Mouse (Mus musculus) kidney, embryonic 14.5 days (tissue): ENCODE data around the gene Rab3a. TPM values are rescaled to one million over a fixed set of nuclear protein-coding genes. Genes with fewer than 3 reads are reported as not detected.

Experiments
- ATAC-seq: fragments of 200-750 bp; cut with Nextera tagmentation; 2 replicates; pipeline ENCODE4 v1.8.0; 2017; ENCODE audit warnings: moderate number of reproducible peaks, mild to moderate bottlenecking, moderate TSS enrichment, moderate library complexity; ENCODE audit not compliant: low FRiP score, low TSS enrichment
- H3K27ac ChIP-seq: fragments of 300-500 bp; sonication (generic); 2 replicates; pipeline ENCODE4 v1.5.1; 2014; ENCODE audit warnings: low read depth, mild to moderate bottlenecking, low read length, moderate library complexity, mixed read lengths
- H3K27me3 ChIP-seq: fragments of 300-500 bp; sonication (generic); 2 replicates; pipeline ENCODE4 v1.6.1; 2014; ENCODE audit warnings: mild to moderate bottlenecking, low read length; ENCODE audit not compliant: control insufficient read depth, insufficient read depth
- H3K36me3 ChIP-seq: fragments of 300-500 bp; sonication (generic); 2 replicates; pipeline ENCODE4 v1.6.1; 2014; ENCODE audit warnings: low read length, mixed read lengths; ENCODE audit not compliant: control insufficient read depth, insufficient read depth
- H3K4me1 ChIP-seq: fragments of 300-500 bp; sonication (generic); 2 replicates; pipeline ENCODE4 v1.6.1; 2014; ENCODE audit warnings: low read length, mixed read lengths; ENCODE audit not compliant: control insufficient read depth, insufficient read depth
- H3K4me2 ChIP-seq: fragments of 300-500 bp; sonication (generic); replicated peaks from 2 replicates; pipeline ENCODE4 v1.6.1; 2014; ENCODE audit warnings: low read depth, mild to moderate bottlenecking, low read length
- H3K4me3 ChIP-seq: fragments of 300-500 bp; sonication (generic); 2 replicates; pipeline ENCODE4 v1.5.1; 2014; ENCODE audit warnings: mild to moderate bottlenecking, low read length
- H3K9ac ChIP-seq: fragments of 300-500 bp; sonication (generic); 2 replicates; pipeline ENCODE4 v1.6.1; 2014; ENCODE audit warnings: low read depth, mild to moderate bottlenecking, low read length, moderate library complexity
- H3K9me3 ChIP-seq: fragments of 300-500 bp; sonication (generic); 2 replicates; pipeline ENCODE4 v1.6.1; 2016; ENCODE audit warnings: low read length; ENCODE audit not compliant: control insufficient read depth
- WGBS: fragments of 180-500 bp; shearing (Covaris S2); extraction: QIAGEN DNeasy Blood & Tissue Kit; methylation state at CpG from one replicate; pipeline ENCODE4 v1.1.7; 2014; 5-methylcytosine and 5-hydroxymethylcytosine counted together
- polyA plus RNA-seq: library from polyadenylated mRNA; unstranded; fragments of >200 nt; fragmentation: Nextera tagmentation; extraction: Ambion mirVana; gene quantifications from 2 replicates; pipeline ENCODE4 v1.2.1, GENCODE M21; 2014

Rab3a gene
- 14.3 and 16.4 TPM in 2 replicates for polyA plus RNA-seq

DNA sequence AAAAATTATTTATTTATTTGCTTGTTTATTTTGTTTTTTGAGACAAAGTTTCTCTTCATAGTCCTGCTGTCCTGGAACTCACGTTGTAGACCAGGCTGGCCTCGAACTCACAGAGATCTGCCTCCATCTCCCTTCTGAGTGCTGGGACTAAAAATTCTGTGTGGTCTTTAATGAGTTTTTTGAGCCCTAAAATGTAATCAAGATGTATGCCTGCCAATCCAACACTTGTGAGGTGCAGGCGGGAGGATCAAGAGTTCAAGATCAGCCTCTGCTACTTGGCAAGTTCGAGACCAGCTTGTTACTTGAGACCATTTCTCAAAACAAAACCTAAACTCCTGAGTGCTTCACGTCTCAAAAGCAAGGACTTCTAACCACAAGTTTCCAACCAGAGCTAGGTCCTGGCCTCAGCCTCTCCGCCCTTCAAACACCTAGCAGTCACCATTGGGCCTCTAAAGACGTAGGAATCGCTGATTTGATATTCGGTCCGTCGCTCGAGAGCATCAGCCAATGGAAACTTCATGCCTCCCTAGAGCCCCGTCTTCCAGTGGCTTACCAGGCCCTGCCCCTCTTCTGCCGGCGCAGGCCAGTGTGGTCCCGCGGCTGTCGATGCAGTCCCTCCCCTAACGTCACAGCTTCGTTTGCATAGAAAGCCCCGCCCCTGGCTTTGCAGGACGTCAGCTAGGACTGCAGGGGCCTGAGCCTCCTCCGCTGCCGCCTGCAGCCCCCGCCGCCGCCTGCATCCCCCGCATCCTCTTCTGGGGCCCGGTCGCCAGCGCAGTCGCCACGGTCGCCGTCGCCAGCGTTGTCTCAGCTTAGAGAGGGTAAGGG, at the start of gene Rab3a:
Gene Rab3a, plus strand, starts transcription at position 637 of the 828 bp plus-strand sequence.
- Histone ChIP-seq H3K4me2 (peak within 1 kb of the TSS; percentile 90), H3K27ac (peak within 1 kb of the TSS; percentile 83), H3K4me3 (peak within 1 kb of the TSS; percentile 58), H3K4me1 (peaks cover 30% of the 10 kb centered on the region), H3K9me3 (no peaks in the 10 kb centered on the region), H3K36me3 (peaks cover 14% of the 10 kb centered on the region; the same call in 1 of the 2 replicates), H3K27me3 (no peaks in the 10 kb centered on the region), H3K9ac (peak within 1 kb of the TSS; percentile 77)
- peak; percentile 97 for ATAC-seq
- 8% methylated on average over 37 of the region's 37 CpGs for WGBS

DNA sequence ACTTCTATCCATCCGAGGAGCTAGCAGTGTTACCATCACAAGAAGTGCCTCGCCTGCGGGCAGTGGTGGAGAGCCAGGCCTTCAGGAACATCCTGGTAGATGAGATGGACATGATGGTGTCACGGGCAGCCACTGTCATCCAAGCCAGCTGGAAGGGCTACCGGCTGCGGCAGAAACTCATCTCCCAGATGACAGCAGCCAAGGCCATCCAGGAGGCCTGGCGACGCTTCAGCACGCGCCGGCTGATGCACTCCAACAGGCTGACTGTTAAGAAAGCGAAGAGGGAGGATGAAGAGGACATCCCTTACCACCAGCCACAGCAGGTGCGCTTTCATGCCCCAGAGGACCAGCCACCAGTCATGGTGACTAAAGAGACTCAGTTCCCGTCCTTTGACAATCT, 46.2 kb upstream of the Rab3a start:
- 89% methylated on average over 14 of the region's 14 CpGs for WGBS
- Histone ChIP-seq H3K9me3 (no peaks in the 10 kb centered on the region), H3K4me2 (no peak overlapping the region), H3K36me3 (peaks cover 7% of the 10 kb centered on the region; the same call in 1 of the 2 replicates), H3K9ac (no peak overlapping the region), H3K4me1 (no peaks in the 10 kb centered on the region), H3K4me3 (no peak overlapping the region), H3K27me3 (no peaks in the 10 kb centered on the region), H3K27ac (no peak overlapping the region)
- no peak for ATAC-seq

DNA sequence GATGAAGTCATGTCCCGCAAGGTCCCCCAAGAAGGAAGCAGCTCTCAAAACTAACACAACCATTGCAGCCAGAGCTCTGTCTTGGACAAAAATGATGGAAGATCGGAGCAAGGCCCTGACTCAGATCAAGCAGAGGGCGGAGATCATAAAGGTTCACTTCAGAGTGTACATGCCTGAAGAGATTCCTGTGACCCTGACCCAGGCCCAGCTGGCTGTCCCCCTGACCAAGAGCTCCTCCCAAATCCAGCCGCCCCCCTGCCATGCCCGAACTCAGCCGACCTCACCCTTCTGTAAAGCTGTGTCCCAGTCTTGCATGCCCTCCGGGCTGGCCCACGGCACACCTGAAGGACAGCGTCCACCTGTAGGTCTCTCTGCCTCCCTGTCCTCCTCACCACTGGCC, 44.7 kb upstream of the Rab3a start:
- 91% methylated on average over 9 of the region's 9 CpGs for WGBS
- Histone ChIP-seq H3K27me3 (no peaks in the 10 kb centered on the region), H3K36me3 (no peaks in the 10 kb centered on the region), H3K9me3 (no peaks in the 10 kb centered on the region), H3K4me2 (no peak overlapping the region), H3K9ac (no peak overlapping the region), H3K27ac (no peak overlapping the region), H3K4me3 (no peak overlapping the region), H3K4me1 (no peaks in the 10 kb centered on the region)
- no peak for ATAC-seq

DNA sequence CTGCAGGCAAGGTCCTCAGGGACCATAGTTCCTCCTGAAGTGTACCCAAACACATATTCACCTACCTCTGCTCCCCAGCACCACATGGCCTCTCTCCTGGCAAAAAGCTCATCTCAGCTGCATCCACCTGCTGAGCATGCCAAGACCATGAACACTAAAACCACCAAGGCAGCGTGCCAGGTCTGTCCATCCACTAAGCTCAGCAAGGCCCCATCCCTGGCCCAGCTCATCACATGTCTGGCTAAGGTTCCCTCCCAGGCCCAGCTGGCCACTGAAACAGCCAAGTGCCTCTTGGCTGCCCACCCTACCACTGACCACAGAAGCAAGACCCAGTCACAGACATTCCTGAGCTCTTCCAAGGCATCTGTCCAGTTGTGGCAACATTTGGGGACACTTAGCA, 44.2 kb upstream of the Rab3a start:
- Histone ChIP-seq H3K4me3 (no peak overlapping the region), H3K36me3 (no peaks in the 10 kb centered on the region), H3K27me3 (no peaks in the 10 kb centered on the region), H3K9me3 (no peaks in the 10 kb centered on the region), H3K9ac (no peak overlapping the region), H3K27ac (no peak overlapping the region), H3K4me1 (no peaks in the 10 kb centered on the region), H3K4me2 (no peak overlapping the region)
- WGBS, result 86% methylated on average over 1 of the region's 1 CpGs
- ATAC-seq, result no peak

DNA sequence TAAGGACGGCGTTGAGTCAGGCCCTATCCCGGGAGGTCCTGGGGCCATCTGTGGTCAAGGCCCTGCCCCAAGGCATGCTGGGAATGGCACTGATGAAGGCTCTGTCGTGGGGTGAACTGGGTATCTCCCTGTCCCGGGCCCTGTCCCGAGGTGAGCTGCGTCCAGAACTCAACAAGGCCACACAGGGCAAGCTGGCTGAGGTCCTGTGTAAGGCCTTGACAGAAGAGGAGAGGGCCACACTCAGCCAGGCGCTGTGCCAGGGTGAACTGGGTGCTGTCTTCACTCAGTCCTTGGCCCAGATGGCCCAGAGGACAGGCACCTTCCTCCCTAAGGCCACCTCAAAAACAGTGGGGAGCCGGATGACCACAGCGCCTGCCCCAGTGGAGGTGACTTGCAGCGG, 43.4 kb upstream of the Rab3a start:
- ATAC-seq, result no peak
- Histone ChIP-seq H3K4me3 (no peak overlapping the region), H3K9me3 (no peaks in the 10 kb centered on the region), H3K9ac (no peak overlapping the region), H3K4me2 (no peak overlapping the region), H3K27ac (no peak overlapping the region), H3K36me3 (no peaks in the 10 kb centered on the region), H3K4me1 (no peaks in the 10 kb centered on the region), H3K27me3 (no peaks in the 10 kb centered on the region)
- 83% methylated on average over 11 of the region's 11 CpGs for WGBS

DNA sequence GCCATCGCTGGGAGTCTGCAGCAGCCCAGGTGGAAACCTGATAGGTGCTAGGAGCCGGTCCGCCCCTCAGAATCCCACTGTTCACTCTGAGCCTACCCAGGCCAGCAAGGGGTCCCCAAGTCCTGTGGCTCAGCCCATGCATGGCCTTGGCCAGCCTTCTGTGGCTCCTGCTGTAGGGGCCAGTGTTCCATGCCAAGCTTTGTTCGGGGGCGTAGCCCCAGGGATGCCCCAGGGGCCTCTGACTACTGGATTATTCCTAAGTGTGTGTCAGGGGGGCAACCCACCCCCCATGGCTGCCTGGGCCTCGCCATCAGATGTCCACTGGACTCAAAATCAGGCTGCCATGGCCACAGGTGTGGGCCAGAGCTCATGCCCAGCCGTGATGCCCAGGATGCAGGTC, 40.5 kb upstream of the Rab3a start:
- no peak for ATAC-seq

DNA sequence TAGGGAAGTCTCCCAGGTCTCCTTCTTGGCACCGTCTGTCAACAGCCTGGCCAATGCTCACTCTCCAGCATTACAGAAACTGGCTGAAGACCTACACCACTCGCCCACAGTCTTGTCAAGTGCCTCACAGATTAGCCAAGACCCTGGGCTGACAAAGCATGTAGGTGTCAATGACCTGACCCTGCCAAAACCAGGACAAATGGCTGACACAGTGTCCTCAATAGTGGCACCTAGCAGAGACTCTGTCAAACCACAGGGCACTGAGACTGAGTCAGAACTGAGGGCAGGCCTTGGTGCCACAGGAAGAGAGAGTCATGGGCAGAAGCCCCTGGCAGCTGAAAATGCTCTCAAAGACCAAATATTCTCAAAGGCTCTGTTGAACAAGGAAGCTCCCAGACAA, 39.4 kb upstream of the Rab3a start:
- Histone ChIP-seq H3K9ac (no peak overlapping the region), H3K36me3 (no peaks in the 10 kb centered on the region), H3K9me3 (no peaks in the 10 kb centered on the region), H3K27me3 (no peaks in the 10 kb centered on the region), H3K27ac (no peak overlapping the region), H3K4me3 (no peak overlapping the region), H3K4me2 (no peak overlapping the region), H3K4me1 (no peaks in the 10 kb centered on the region)
- 49% methylated on average over 2 of the region's 2 CpGs for WGBS
- ATAC-seq, result no peak

More for the DNA sequence above, 40.5 kb upstream of the Rab3a start:
- H3K27me3 ChIP-seq, result no peaks in the 10 kb centered on the region
- no peak overlapping the region for H3K4me3 ChIP-seq
- no peak overlapping the region for H3K9ac ChIP-seq
- 73% methylated on average over 7 of the region's 7 CpGs for WGBS
- H3K4me2 ChIP-seq, result no peak overlapping the region
- no peaks in the 10 kb centered on the region for H3K4me1 ChIP-seq
- H3K9me3 ChIP-seq, result no peaks in the 10 kb centered on the region
- no peak overlapping the region for H3K27ac ChIP-seq
- no peaks in the 10 kb centered on the region for H3K36me3 ChIP-seq

DNA sequence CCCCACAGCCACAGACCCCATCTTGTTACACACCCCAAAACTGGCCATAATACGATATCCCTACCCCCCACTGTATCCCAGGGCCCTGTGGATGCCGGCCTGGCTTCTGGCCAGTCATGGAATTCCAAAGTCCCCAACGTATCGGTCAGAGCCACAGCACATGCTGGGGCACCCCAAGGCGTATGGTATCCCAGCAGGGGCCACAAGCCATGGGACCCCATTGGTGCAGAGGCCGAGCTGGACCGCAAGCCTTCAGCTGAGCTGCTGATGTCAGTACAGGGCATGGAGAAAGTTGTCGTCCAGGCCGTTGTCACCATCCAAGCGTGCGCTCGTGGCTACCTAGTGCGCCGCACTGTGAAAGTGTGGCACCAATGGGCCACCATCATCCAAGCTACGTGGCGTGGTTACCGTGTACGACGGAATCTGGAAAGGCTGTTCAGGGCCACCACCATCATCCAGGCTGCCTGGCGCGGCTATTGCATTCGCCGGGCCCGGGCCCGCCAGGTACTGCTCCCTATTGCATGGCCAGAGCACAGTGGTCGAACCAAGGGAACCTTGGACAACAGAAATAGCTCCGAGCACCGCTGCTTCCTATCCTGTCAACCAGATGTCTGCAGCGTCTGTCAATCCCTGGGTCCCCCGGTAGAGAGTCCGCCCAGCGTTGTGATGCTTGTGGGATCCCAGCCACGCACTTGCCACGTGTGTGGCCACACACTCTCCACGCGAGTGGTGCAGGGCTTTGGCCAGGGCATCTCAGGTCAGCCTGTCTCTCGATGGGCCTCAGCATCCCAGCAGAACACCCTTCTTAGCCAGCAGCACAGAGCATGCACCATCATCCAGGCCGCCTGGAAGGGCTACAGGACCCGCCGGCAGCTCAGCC, 37.7 kb upstream of the Rab3a start:
- Histone ChIP-seq H3K4me2 (no peak overlapping the region), H3K36me3 (no peaks in the 10 kb centered on the region), H3K9me3 (no peaks in the 10 kb centered on the region), H3K4me1 (no peaks in the 10 kb centered on the region), H3K27ac (no peak overlapping the region), H3K9ac (no peak overlapping the region), H3K4me3 (no peak overlapping the region), H3K27me3 (no peaks in the 10 kb centered on the region)
- 87% methylated on average over 40 of the region's 40 CpGs for WGBS
- ATAC-seq, result no peak

DNA sequence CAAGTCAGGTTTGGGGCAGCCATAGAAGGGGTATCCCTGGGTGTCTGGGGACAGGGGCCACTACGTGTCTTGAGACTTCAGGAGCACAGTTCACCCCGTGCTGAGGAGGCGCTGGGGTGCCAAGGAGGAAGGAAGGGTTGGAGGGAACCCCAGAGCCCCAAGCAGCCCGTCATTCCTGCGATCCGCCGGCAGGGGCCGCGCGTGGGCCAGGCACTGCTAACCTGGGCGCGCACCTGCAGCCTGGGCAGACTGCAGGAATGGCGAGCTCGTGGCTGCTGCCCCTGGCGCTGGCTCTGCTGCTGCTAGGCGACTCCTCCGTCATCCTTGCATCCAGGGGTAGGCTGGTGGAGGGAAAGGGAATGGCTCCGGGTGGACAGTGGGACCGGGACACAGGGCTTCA, 36.2 kb upstream of the Rab3a start, which contains the start of gene Gm3336:
Gene Gm3336, plus strand, starts transcription at position 247 of the 400 bp plus-strand sequence.
- 6% methylated on average over 19 of the region's 19 CpGs for WGBS
- Histone ChIP-seq H3K4me1 (no peaks in the 10 kb centered on the region), H3K27ac (no peak within 1 kb of the TSS), H3K27me3 (no peaks in the 10 kb centered on the region), H3K9ac (no peak within 1 kb of the TSS), H3K4me2 (0 out of 2 replicates have a peak within 1 kb of the TSS, but pooled peaks have one; percentile 5), H3K9me3 (no peaks in the 10 kb centered on the region), H3K4me3 (no peak within 1 kb of the TSS), H3K36me3 (no peaks in the 10 kb centered on the region)
- no peak for ATAC-seq
